Mouse (Mus musculus): ENCODE measurements around the gene Slc8a1. TPM values are rescaled to one million over a fixed set of nuclear protein-coding genes. Genes with fewer than 3 reads are reported as not detected.

Gene Slc8a1
- polyA plus RNA-seq, 1 experiment: 3.2 TPM

GRCm38 (mm10) chr17:81542313-81543185 is 195.6 kb downstream of the Slc8a1 start:
- no peak overlapping the region for H3K4me3 ChIP-seq (ENCODE audit: extremely low read depth, insufficient read depth, insufficient read length)
- no peaks in the 10 kb centered on the region for H3K36me3 ChIP-seq (ENCODE audit: control insufficient read depth, insufficient read depth, low read length)
- H3K4me1 ChIP-seq (ENCODE audit: control insufficient read depth, insufficient read depth, insufficient read length): no peaks in the 10 kb centered on the region
- no peak for DNase-seq (ENCODE audit: low read depth in 1 of 2, low spot score in 2 of 2)
- no peak for TF ChIP-seq POLR2A (IDR thresholded peaks at IDR 0.05; ENCODE audit: low read depth, low read length)
- TF ChIP-seq CTCF (IDR thresholded peaks at IDR 0.05; ENCODE audit: extremely low read depth, insufficient read depth, insufficient read length, insufficient replicate concordance): no peak
- H3K27ac ChIP-seq (ENCODE audit: insufficient read depth, low read length): no peak overlapping the region
- WGBS: 90% methylated on average over 12 of the region's 12 CpGs
- H3K27me3 ChIP-seq (ENCODE audit: control insufficient read depth, insufficient read depth, low read length): no peaks in the 10 kb centered on the region

- DNase-seq (ENCODE audit: low read depth in 1 of 2, low spot score in 2 of 2): no peak
- WGBS: 76% methylated on average over 9 of the region's 9 CpGs
- no peaks in the 10 kb centered on the region for H3K36me3 ChIP-seq (ENCODE audit: control insufficient read depth, insufficient read depth, low read length)
- no peak overlapping the region for H3K27ac ChIP-seq (ENCODE audit: insufficient read depth, low read length)
- H3K27me3 ChIP-seq (ENCODE audit: control insufficient read depth, insufficient read depth, low read length): no peaks in the 10 kb centered on the region
- no peak overlapping the region for H3K4me3 ChIP-seq (ENCODE audit: extremely low read depth, insufficient read depth, insufficient read length)
- TF ChIP-seq POLR2A (IDR thresholded peaks at IDR 0.05; ENCODE audit: low read depth, low read length) (no peak), CTCF (IDR thresholded peaks at IDR 0.05; ENCODE audit: extremely low read depth, insufficient read depth, insufficient read length, insufficient replicate concordance) (no peak)
- H3K4me1 ChIP-seq (ENCODE audit: control insufficient read depth, insufficient read depth, insufficient read length): no peaks in the 10 kb centered on the region
Measured at GRCm38 (mm10) chr17:81538163-81539160, 199.7 kb downstream of the Slc8a1 start.

GRCm38 (mm10) chr17:81536093-81536492 is 202.1 kb downstream of the Slc8a1 start:
- H3K4me3 ChIP-seq (ENCODE audit: extremely low read depth, insufficient read depth, insufficient read length): no peak overlapping the region
- H3K27me3 ChIP-seq (ENCODE audit: control insufficient read depth, insufficient read depth, low read length): no peaks in the 10 kb centered on the region
- WGBS: 27% methylated on average over 3 of the region's 3 CpGs
- TF ChIP-seq CTCF (IDR thresholded peaks at IDR 0.05; ENCODE audit: extremely low read depth, insufficient read depth, insufficient read length, insufficient replicate concordance): no peak
- TF ChIP-seq POLR2A (IDR thresholded peaks at IDR 0.05; ENCODE audit: low read depth, low read length): no peak
- H3K36me3 ChIP-seq (ENCODE audit: control insufficient read depth, insufficient read depth, low read length): no peaks in the 10 kb centered on the region
- no peak for DNase-seq (ENCODE audit: low read depth in 1 of 2, low spot score in 2 of 2)
- H3K27ac ChIP-seq (ENCODE audit: insufficient read depth, low read length): peak overlapping the region; percentile 13; the same call in 1 of the 2 replicates
- H3K4me1 ChIP-seq (ENCODE audit: control insufficient read depth, insufficient read depth, insufficient read length): no peaks in the 10 kb centered on the region

- DNase-seq (ENCODE audit: low read depth in 1 of 2, low spot score in 2 of 2): no peak
- 85% methylated on average over 2 of the region's 2 CpGs for WGBS
- Histone ChIP-seq H3K27ac (ENCODE audit: insufficient read depth, low read length) (no peak overlapping the region), H3K36me3 (ENCODE audit: control insufficient read depth, insufficient read depth, low read length) (no peaks in the 10 kb centered on the region), H3K4me1 (ENCODE audit: control insufficient read depth, insufficient read depth, insufficient read length) (no peaks in the 10 kb centered on the region), H3K4me3 (ENCODE audit: extremely low read depth, insufficient read depth, insufficient read length) (no peak overlapping the region), H3K27me3 (ENCODE audit: control insufficient read depth, insufficient read depth, low read length) (no peaks in the 10 kb centered on the region)
- TF ChIP-seq CTCF (IDR thresholded peaks at IDR 0.05; ENCODE audit: extremely low read depth, insufficient read depth, insufficient read length, insufficient replicate concordance) (no peak), POLR2A (IDR thresholded peaks at IDR 0.05; ENCODE audit: low read depth, low read length) (no peak)
Measured at GRCm38 (mm10) chr17:81529849-81530248, 208.3 kb downstream of the Slc8a1 start.

- WGBS: 94% methylated on average over 4 of the region's 4 CpGs
- no peak for TF ChIP-seq CTCF (IDR thresholded peaks at IDR 0.05; ENCODE audit: extremely low read depth, insufficient read depth, insufficient read length, insufficient replicate concordance)
- TF ChIP-seq POLR2A (IDR thresholded peaks at IDR 0.05; ENCODE audit: low read depth, low read length): no peak
Measured at GRCm38 (mm10) chr17:81528940-81529339, 209.2 kb downstream of the Slc8a1 start.

GRCm38 (mm10) chr17:81526463-81526862 is 211.7 kb downstream of the Slc8a1 start:
- TF ChIP-seq POLR2A (IDR thresholded peaks at IDR 0.05; ENCODE audit: low read depth, low read length) (no peak), CTCF (IDR thresholded peaks at IDR 0.05; ENCODE audit: extremely low read depth, insufficient read depth, insufficient read length, insufficient replicate concordance) (no peak)
- 89% methylated on average over 3 of the region's 3 CpGs for WGBS
- no peaks in the 10 kb centered on the region for H3K4me1 ChIP-seq (ENCODE audit: control insufficient read depth, insufficient read depth, insufficient read length)

More at GRCm38 (mm10) chr17:81528940-81529339, 209.2 kb downstream of the Slc8a1 start:
- H3K4me3 ChIP-seq (ENCODE audit: extremely low read depth, insufficient read depth, insufficient read length): no peak overlapping the region
- H3K27me3 ChIP-seq (ENCODE audit: control insufficient read depth, insufficient read depth, low read length): no peaks in the 10 kb centered on the region
- H3K36me3 ChIP-seq (ENCODE audit: control insufficient read depth, insufficient read depth, low read length): no peaks in the 10 kb centered on the region
- no peaks in the 10 kb centered on the region for H3K4me1 ChIP-seq (ENCODE audit: control insufficient read depth, insufficient read depth, insufficient read length)
- no peak for DNase-seq (ENCODE audit: low read depth in 1 of 2, low spot score in 2 of 2)
- no peak overlapping the region for H3K27ac ChIP-seq (ENCODE audit: insufficient read depth, low read length)

More at GRCm38 (mm10) chr17:81526463-81526862, 211.7 kb downstream of the Slc8a1 start:
- H3K27ac ChIP-seq (ENCODE audit: insufficient read depth, low read length): no peak overlapping the region
- H3K27me3 ChIP-seq (ENCODE audit: control insufficient read depth, insufficient read depth, low read length): no peaks in the 10 kb centered on the region
- H3K36me3 ChIP-seq (ENCODE audit: control insufficient read depth, insufficient read depth, low read length): no peaks in the 10 kb centered on the region
- H3K4me3 ChIP-seq (ENCODE audit: extremely low read depth, insufficient read depth, insufficient read length): no peak overlapping the region
- DNase-seq (ENCODE audit: low read depth in 1 of 2, low spot score in 2 of 2): no peak

Data from spleen, adult 2 months (tissue).